Mouse (Mus musculus): ENCODE data around the gene Xrn2.

- TF ChIP-seq EP300 (IDR thresholded peaks at IDR 0.05; ENCODE audit: low read depth) (no peak), CTCF (IDR thresholded peaks at IDR 0.05; ENCODE audit: low read depth) (no peak)
Measured at GRCm38 (mm10) chr2:147023067-147023466, 10.3 kb downstream of the Xrn2 start.

Measured in liver, postnatal 0 days (tissue).